In genomic region chr6:87131078-87131477, GRCm38 (mm10) we compare ENCODE assay signal across 27 mouse cellular contexts. TPM values are rescaled to one million over a fixed set of nuclear protein-coding genes. Genes with fewer than 3 reads are reported as not detected.
A peak's percentile ranks its signal among the peaks of the same experiment; 100 is the strongest.
DNase-seq lines count a peak whose midpoint lies in the region; ATAC-seq and TF ChIP-seq lines count a peak whose summit lies in the region.
"Had no signal": no experiment of that assay in that cellular context is flagged by ENCODE, and none has a peak within 500 bp of the region (broad histone marks: within the 10 kb centered on the region; RNA-seq: fewer than 3 reads in every experiment).

No protein-coding gene starts in this region.

- H3K4me1 ChIP-seq in liver, embryonic 14.5 days (replicated peaks; ENCODE audit: control insufficient read depth in 2 of 2, insufficient read depth in 2 of 2, low read length in 1 of 2) = peaks cover 0 to 8% of the 10 kb centered on the region in 2 experiments; a peak in 1 of 4 replicates
- H3K4me1 ChIP-seq in liver, embryonic 12.5 days = peaks cover 9% of the 10 kb centered on the region; the same call in 1 of the 2 replicates
- no peaks in the 10 kb centered on the region for H3K4me1 ChIP-seq in testis, adult 2 months (ENCODE audit: control insufficient read depth, insufficient read depth, low read length)
- H3K4me1 ChIP-seq in forebrain, postnatal 0 days (ENCODE audit: insufficient read depth) = no peaks in the 10 kb centered on the region
- H3K4me1 ChIP-seq: forebrain, embryonic 12.5 days had no signal

- 37% methylated on average over 1 of the region's 1 CpGs for WGBS in liver, embryonic 14.5 days (ENCODE audit: insufficient replicate concordance)
- 52% methylated on average over 1 of the region's 1 CpGs for WGBS in liver, embryonic 12.5 days (ENCODE audit: insufficient replicate concordance)
- WGBS in forebrain, postnatal 0 days = 74% methylated on average over 1 of the region's 1 CpGs

- no peaks in the 10 kb centered on the region for H3K9me3 ChIP-seq in liver, embryonic 14.5 days (ENCODE audit: control insufficient read depth, low read length)
- peaks cover 8% of the 10 kb centered on the region; the same call in 1 of the 2 replicates for H3K9me3 ChIP-seq in liver, embryonic 12.5 days (replicated peaks)
- H3K9me3 ChIP-seq in forebrain, postnatal 0 days (ENCODE audit: low read length) = no peaks in the 10 kb centered on the region
- H3K9me3 ChIP-seq: forebrain, embryonic 12.5 days; heart, embryonic 13.5 days; hindbrain, embryonic 12.5 days; limb, embryonic 12.5 days; liver, embryonic 13.5 days; lung, embryonic 15.5 days had no signal

- H3K9ac ChIP-seq in liver, embryonic 14.5 days (replicated peaks) = no peak overlapping the region
- no peak overlapping the region for H3K9ac ChIP-seq in liver, embryonic 12.5 days
- H3K9ac ChIP-seq in forebrain, postnatal 0 days = no peak overlapping the region
- H3K9ac ChIP-seq: embryonic facial prominence, embryonic 12.5 days; forebrain, embryonic 12.5 days; heart, embryonic 13.5 days; hindbrain, embryonic 12.5 days; limb, embryonic 12.5 days; liver, embryonic 13.5 days; lung, embryonic 15.5 days had no signal

- TF ChIP-seq CTCF in gastrocnemius, adult 2 months (IDR thresholded peaks at IDR 0.05) = peak; percentile 39; the same call in 1 of the 2 replicates
- peak; percentile 44 for TF ChIP-seq CTCF in liver, embryonic 14.5 days (IDR thresholded peaks at IDR 0.05; ENCODE audit: low read depth)
- peak; percentile 39; the same call in 1 of the 2 replicates for TF ChIP-seq CTCF in testis, adult 2 months (IDR thresholded peaks at IDR 0.05; ENCODE audit: control insufficient read depth, insufficient read depth, insufficient replicate concordance, low read depth, low read length)
- no peak for TF ChIP-seq CTCF in forebrain, postnatal 0 days (IDR thresholded peaks at IDR 0.05; ENCODE audit: low read depth)

- TF ChIP-seq EP300 in liver, embryonic 14.5 days (IDR thresholded peaks at IDR 0.05; ENCODE audit: low read depth) = no peak

- no peaks in the 10 kb centered on the region for H3K27me3 ChIP-seq in liver, embryonic 14.5 days (ENCODE audit: control insufficient read depth, insufficient read depth, low read length)
- H3K27me3 ChIP-seq in liver, embryonic 12.5 days (replicated peaks) = peaks cover 5% of the 10 kb centered on the region; the same call in 1 of the 2 replicates
- no peaks in the 10 kb centered on the region for H3K27me3 ChIP-seq in testis, adult 2 months (ENCODE audit: control insufficient read depth, insufficient read depth, low read length)
- H3K27me3 ChIP-seq in forebrain, postnatal 0 days (ENCODE audit: insufficient read depth, low read length) = no peaks in the 10 kb centered on the region
- H3K27me3 ChIP-seq: embryonic facial prominence, embryonic 12.5 days; forebrain, embryonic 12.5 days; heart, embryonic 13.5 days; hindbrain, embryonic 12.5 days; limb, embryonic 12.5 days; liver, embryonic 13.5 days; lung, embryonic 15.5 days had no signal

- no peak overlapping the region for H3K4me2 ChIP-seq in liver, embryonic 14.5 days (ENCODE audit: low read depth)
- no peak overlapping the region for H3K4me2 ChIP-seq in liver, embryonic 12.5 days
- no peak overlapping the region for H3K4me2 ChIP-seq in forebrain, postnatal 0 days (ENCODE audit: low read depth)
- H3K4me2 ChIP-seq: embryonic facial prominence, embryonic 12.5 days; forebrain, embryonic 12.5 days; heart, embryonic 13.5 days; hindbrain, embryonic 12.5 days; limb, embryonic 12.5 days; liver, embryonic 13.5 days; lung, embryonic 15.5 days had no signal

- no peak for ATAC-seq in liver, embryonic 14.5 days (ENCODE audit: insufficient read depth)
- ATAC-seq in liver, embryonic 12.5 days = no peak
- no peak for ATAC-seq in forebrain, postnatal 0 days

- H3K27ac ChIP-seq in gastrocnemius, adult 2 months = no peak overlapping the region
- H3K27ac ChIP-seq in liver, embryonic 14.5 days = no peak overlapping the region
- no peak overlapping the region for H3K27ac ChIP-seq in liver, embryonic 12.5 days
- H3K27ac ChIP-seq in testis, adult 2 months (ENCODE audit: control insufficient read depth, insufficient read depth, low read depth, low read length) = no peak overlapping the region
- H3K27ac ChIP-seq in forebrain, postnatal 0 days (ENCODE audit: low read depth, low read length) = no peak overlapping the region
- H3K27ac ChIP-seq: embryonic facial prominence, embryonic 12.5 days; forebrain, embryonic 12.5 days; heart, embryonic 13.5 days; hindbrain, embryonic 12.5 days; limb, embryonic 12.5 days; liver, embryonic 13.5 days; lung, embryonic 15.5 days; macrophage had no signal

- no peaks in the 10 kb centered on the region for H3K36me3 ChIP-seq in liver, embryonic 14.5 days (replicated peaks; ENCODE audit: control insufficient read depth, insufficient read depth, low read depth)
- no peaks in the 10 kb centered on the region for H3K36me3 ChIP-seq in liver, embryonic 12.5 days
- no peaks in the 10 kb centered on the region for H3K36me3 ChIP-seq in testis, adult 2 months (ENCODE audit: control insufficient read depth, insufficient read depth, low read length)
- no peaks in the 10 kb centered on the region for H3K36me3 ChIP-seq in forebrain, postnatal 0 days (ENCODE audit: insufficient read depth)
- H3K36me3 ChIP-seq: hindbrain, embryonic 12.5 days; liver, embryonic 13.5 days had no signal

- intact Hi-C loops in gastrocnemius, adult 2 months (cut with DNase I) = no loop called here

- H3K4me3 ChIP-seq in gastrocnemius, adult 2 months = no peak overlapping the region
- no peak overlapping the region for H3K4me3 ChIP-seq in liver, embryonic 14.5 days (ENCODE audit: insufficient read depth in 1 of 2, low read depth in 2 of 2, low read length in 2 of 2)
- no peak overlapping the region for H3K4me3 ChIP-seq in liver, embryonic 12.5 days
- peak overlapping the region; percentile 11 for H3K4me3 ChIP-seq in testis, adult 2 months (ENCODE audit: control insufficient read depth, low read depth, low read length)
- H3K4me3 ChIP-seq in forebrain, postnatal 0 days (ENCODE audit: low read depth, low read length) = no peak overlapping the region
- H3K4me3 ChIP-seq: embryonic facial prominence, embryonic 12.5 days; erythroblast, embryonic 14.5 days; forebrain, embryonic 12.5 days; heart, embryonic 13.5 days; hindbrain, embryonic 12.5 days; limb, embryonic 12.5 days; liver, embryonic 13.5 days; lung, embryonic 15.5 days had no signal

- TF ChIP-seq POLR2A in testis, adult 2 months (IDR thresholded peaks at IDR 0.05; ENCODE audit: control insufficient read depth, low read depth, low read length) = no peak

- no peak for DNase-seq in gastrocnemius, adult 2 months
- DNase-seq in gastrocnemius, postnatal 10 days = no peak
- no peak for DNase-seq in liver, embryonic 14.5 days (ENCODE audit: low read depth in 3 of 3, low spot score in 3 of 3)
- no peak for DNase-seq in testis, postnatal 10 days (ENCODE audit: low spot score)
- DNase-seq in forebrain, postnatal 0 days = no peak
- DNase-seq: adrenal gland, adult 8-10 months; cerebellum, adult 2 months; cerebellum, postnatal 25 days; kidney, adult 18-20 months; liver, embryonic 13.5 days; thymus, adult 18-20 months; thymus, postnatal 36 days had no signal

RNA-seq across cellular contexts. Expression of gene D6Ertd527e, which starts 26.5 kb away (rescaled TPM):
- not detected for total RNA-seq in gastrocnemius, adult 2 months (2021)
- total RNA-seq in gastrocnemius, postnatal 10 days (2021) = under 1 TPM in 1 of 2 experiments, not detected in 1; 0.11 TPM
- 0.01 and 0.10 TPM in 2 replicates for polyA plus RNA-seq in liver, embryonic 14.5 days (2012; rRNA removed)
- polyA plus RNA-seq in liver, embryonic 14.5 days (2014; fragmentation: Nextera tagmentation; extraction: Ambion mirVana) = not detected in 2 replicates
- 0.08 and 0.13 TPM in 2 replicates for polyA plus RNA-seq in liver, embryonic 12.5 days (2016; fragmentation: Nextera tagmentation; extraction: Ambion mirVana)
- polyA plus RNA-seq in testis, adult 2 months (2012; rRNA removed) = 3.9 and 5.0 TPM in 2 replicates
- not detected in 2 replicates for total RNA-seq in forebrain, postnatal 0 days (2014; rRNA removed)
- 0.07 and 0.10 TPM in 2 replicates for polyA plus RNA-seq in forebrain, postnatal 0 days (2015; fragmentation: Nextera tagmentation; extraction: Ambion mirVana)
- total RNA-seq: gastrocnemius, adult 8-10 months; granulocyte monocyte progenitor cell, adult 5-6 weeks; heart, postnatal 25 days; layer of hippocampus, postnatal 14 days; left cerebral cortex, postnatal 10 days had no signal
- polyA plus RNA-seq: erythroblast, embryonic 14.5 days; liver, embryonic 13.5 days had no signal
